Mouse (Mus musculus) 416B (cell line): ENCODE measurements at regions not wholly inside any gene's neighbourhood (a gene's known extent, or its start where the extent isn't known, plus 50 kb on each side); places are given as distances from the start of the nearest gene placed in this dataset.

Experiments used
- DNase-seq: peaks from one replicate; pipeline ENCODE4 v3.0.0; 2011; ENCODE audit warnings: low read depth

GRCm38 (mm10) chr10:51963671-51964070 is 58.6 kb upstream of the Vgll2 start:
- no peak for DNase-seq

- no peak for DNase-seq
These were observed 52.2 kb upstream of the Vgll2 start for GRCm38 (mm10) chr10:51970113-51970512.
